Mouse (Mus musculus) small intestine, adult 2 months (tissue): ENCODE results near the gene Nlrc4.

Experiments
- CTCF ChIP-seq: fragments of 200-500 bp; IDR thresholded peaks from 2 replicates; pipeline ENCODE4 v1.5.1; 2012; ENCODE audit warnings: low read depth, mild to moderate bottlenecking, control low read depth, inconsistent platforms, low read length, moderate library complexity, mixed read lengths; ENCODE audit not compliant: insufficient replicate concordance, insufficient read length; ENCODE audit errors: extremely low read depth
- POLR2A ChIP-seq: fragments of 200-500 bp; IDR thresholded peaks from 2 replicates; pipeline ENCODE4 v1.6.1; 2012; ENCODE audit warnings: low read depth, mild to moderate bottlenecking, control low read depth, inconsistent platforms, low read length, moderate library complexity

DNA sequence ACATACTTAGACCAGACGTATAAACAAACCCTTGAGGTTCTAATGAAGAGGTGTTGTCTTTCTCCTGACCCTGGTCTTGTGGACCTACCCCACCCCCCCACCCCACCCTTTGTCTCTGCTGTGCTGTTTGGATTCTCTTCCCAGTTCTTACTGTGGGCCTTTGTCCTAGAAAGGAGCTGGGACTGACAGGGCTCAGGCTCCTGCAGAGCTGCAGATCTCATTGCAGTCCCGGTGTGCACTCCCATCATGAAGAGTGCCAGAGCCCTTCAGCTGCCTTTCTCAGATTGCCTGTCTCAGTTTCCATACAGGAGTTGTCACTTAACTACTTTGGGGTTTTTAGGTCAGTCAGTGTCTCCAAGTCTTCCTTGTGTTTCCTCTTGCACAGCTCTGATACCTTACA is 38.3 kb downstream of the Nlrc4 start:
- no peak for TF ChIP-seq CTCF
- no peak for TF ChIP-seq POLR2A
